Mouse (Mus musculus): ENCODE data around the gene Taf6. TPM values are rescaled to one million over a fixed set of nuclear protein-coding genes. Genes with fewer than 3 reads are reported as not detected.

Gene Taf6
- total RNA-seq, 4 experiments from 2014 or later: 33.9 to 42.1 (median 36.6) TPM

DNA sequence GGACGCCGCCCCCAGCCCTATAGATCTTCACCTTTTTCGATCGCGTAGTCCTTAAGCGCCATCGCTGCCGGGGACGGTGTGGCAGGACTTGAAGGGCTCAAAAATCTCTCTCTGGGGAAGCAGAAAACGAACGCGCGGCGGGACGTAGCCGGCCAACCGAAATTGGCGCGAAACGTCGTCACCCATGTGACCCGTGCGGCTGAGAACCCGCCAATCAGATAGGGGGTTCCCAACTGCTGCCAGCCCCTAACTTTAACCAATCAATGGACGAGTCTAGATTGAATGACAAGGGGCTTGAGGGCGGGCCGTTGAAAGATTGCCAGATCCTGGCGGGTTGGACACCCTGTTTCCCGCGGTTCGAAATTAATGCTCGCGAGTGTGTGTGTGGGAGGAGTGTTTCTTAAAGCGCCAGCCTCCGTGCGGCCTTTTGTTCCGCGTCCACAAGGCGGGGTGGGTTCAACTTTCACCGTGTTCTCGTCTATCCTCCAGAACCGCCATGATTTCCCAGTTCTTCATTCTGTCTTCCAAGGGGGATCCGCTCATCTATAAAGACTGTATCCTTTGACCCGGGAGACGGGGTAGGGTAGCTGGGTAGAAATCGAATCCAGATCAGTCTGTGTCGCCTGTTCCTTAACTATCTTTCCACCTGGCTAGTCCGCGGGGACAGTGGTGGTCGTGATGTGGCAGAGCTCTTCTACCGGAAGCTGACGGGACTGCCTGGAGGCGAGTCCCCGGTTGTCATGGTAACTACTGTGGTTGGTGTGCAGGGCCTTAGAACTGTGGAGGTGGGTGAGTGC is 15.4 kb downstream of the Taf6 start, which contains the start of the genes Ap4m1 and Mcm7:
Gene Ap4m1, plus strand, starts transcription at position 308 of the 797 bp plus-strand sequence.
Gene Mcm7, minus strand, starts transcription at position 728 of the 797 bp plus-strand sequence.
- peak; percentile 97 to 98 for DNase-seq (ENCODE audit: low spot score in 2 of 2)

GRCm38 (mm10) chr5:138170936-138171561 is 16.2 kb downstream of the Taf6 start:
- peak; percentile 89 to 94 for DNase-seq (ENCODE audit: low spot score in 2 of 2)

GRCm38 (mm10) chr5:138165594-138165993 is 21.7 kb downstream of the Taf6 start:
- DNase-seq (ENCODE audit: low spot score in 2 of 2): no peak

DNA sequence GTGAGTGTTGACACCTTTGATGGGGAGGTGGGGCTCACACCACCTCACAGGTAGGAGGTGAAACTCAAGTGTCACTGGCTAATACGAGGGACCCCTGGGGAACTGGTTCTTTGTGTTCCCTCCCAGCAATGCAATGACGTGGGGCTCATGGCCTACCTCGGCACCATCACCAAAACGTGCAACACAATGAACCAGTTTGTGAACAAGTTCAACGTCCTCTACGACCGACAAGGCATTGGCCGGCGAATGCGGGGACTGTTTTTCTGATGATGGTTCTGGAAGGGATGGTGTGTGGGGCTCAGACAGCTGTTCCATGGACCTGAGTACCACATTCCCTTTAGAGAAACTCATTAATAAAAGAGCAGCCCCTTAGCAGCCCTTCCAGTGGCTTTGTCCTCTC is 23.6 kb downstream of the Taf6 start:
- DNase-seq (ENCODE audit: low spot score in 2 of 2): no peak

- DNase-seq (ENCODE audit: low spot score in 2 of 2): no peak
These were observed 24.2 kb downstream of the Taf6 start for GRCm38 (mm10) chr5:138163046-138163445.

GRCm38 (mm10) chr5:138160842-138161665 is 26.2 kb downstream of the Taf6 start, which contains the start of gene Cops6:
Gene Cops6, plus strand, starts transcription at chr5:138161071.
- DNase-seq (ENCODE audit: low spot score in 2 of 2): peak; percentile 84 to 87

DNA sequence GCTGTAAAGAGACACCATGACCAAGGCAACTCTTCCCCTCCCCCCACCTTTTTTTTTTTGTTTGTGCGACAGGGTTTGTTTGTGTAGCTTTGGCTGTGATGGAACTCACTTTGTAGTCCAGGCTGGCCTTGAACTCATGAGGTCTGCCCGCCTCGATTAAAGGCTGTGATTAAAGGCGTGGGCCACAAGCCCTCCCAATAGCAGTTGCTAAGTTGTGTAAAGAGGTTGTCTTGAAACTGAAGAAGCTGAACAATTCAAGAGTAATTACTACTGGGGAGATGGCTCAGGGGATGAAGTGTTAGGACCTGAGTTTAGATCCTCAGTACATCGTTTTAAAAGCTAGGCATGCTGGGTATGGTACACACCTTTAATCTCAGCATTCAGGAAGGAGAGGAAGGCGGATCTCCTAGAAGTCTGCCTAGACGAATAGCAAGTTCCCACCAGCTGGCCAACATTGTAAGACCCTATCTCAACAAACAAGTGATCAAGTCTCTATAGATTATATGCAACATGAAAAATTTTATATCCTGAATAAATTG is 27.0 kb downstream of the Taf6 start:
- DNase-seq (ENCODE audit: low spot score in 2 of 2): no peak

GRCm38 (mm10) chr5:138155443-138155976 is 31.7 kb downstream of the Taf6 start, which contains the start of gene Zfp113:
Gene Zfp113, minus strand, starts transcription at chr5:138155744.
- peak; percentile 75 to 82 for DNase-seq (ENCODE audit: low spot score in 2 of 2)

DNA sequence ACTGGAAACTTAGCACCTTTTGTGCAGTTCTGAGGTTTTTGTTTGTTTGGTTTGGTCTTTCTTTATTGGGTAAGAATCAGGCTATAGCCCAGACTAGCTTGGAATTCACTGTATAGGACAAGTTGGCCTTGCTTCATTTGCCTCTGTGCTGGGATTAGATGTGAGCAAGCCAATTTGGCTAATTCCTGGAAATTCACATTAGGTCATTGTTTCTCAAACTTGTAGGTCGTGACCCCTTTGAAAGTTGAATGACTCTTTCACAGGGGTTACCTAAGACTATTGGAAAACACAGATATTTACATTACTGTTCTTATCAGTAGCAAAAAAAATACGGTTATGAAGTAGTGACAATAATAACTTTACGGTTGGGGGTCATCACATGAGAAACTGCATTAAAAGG is 32.9 kb downstream of the Taf6 start:
- no peak for DNase-seq (ENCODE audit: low spot score in 2 of 2)

DNA sequence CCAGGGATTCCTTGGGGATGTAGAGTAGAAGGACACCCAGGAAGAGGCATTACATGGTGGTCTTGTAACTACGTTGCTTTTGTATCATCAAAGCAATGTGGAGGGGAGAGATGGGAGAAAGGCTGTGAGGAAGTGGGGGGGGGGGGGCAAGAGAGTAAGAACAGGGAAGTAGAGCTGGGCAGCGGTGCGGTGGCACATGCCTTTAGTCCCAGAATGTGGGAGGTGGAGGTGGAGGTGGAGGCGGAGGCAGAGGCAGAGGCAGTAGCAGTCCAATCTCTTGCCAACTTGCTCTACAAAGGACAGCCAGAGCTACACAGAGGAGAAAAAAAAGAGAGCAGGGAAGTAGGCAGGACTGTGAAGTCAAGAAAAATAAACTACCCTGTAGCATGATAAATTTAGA is 48.7 kb downstream of the Taf6 start:
- no peak for DNase-seq (ENCODE audit: low spot score in 2 of 2)

GRCm38 (mm10) chr5:138137935-138138549 is 49.2 kb downstream of the Taf6 start:
- no peak for DNase-seq (ENCODE audit: low spot score in 2 of 2)

- no peak for DNase-seq (ENCODE audit: low spot score in 2 of 2)
These were observed 50.0 kb downstream of the Taf6 start for GRCm38 (mm10) chr5:138137257-138137656.

- DNase-seq (ENCODE audit: low spot score in 2 of 2): no peak
These were observed 54.7 kb downstream of the Taf6 start for GRCm38 (mm10) chr5:138132425-138133064.

Small RNA genes lying within 50 kb of the gene (microRNA-seq; reads per million reads assigned to microRNA genes)
- 446 reads per million, percentile 72 among the genes with 10 or more reads in this experiment for gene Mir106b
- gene Mir25: 218 reads per million, percentile 63 among the genes with 10 or more reads in this experiment
- 2,237 reads per million, percentile 86 among the genes with 10 or more reads in this experiment for gene Mir93

Other genes starting within 250 kb of the Taf6 start
- gene Gjc3, start 224.4 kb downstream of the Taf6 start, total RNA-seq (2022): under 1 TPM; 0.17 to 0.51 (median 0.36) TPM
- under 1 TPM in 1 of 4 experiments, not detected in 3; 0.43 TPM for gene Azgp1, start 205.9 kb downstream of the Taf6 start, total RNA-seq (2022)
- gene Smok3a, start 166.2 kb downstream of the Taf6 start, total RNA-seq (2022): not detected
- not detected for gene Smok3b, start 166.0 kb downstream of the Taf6 start, total RNA-seq (2022)
- gene Smok3c, start 134.3 kb downstream of the Taf6 start, total RNA-seq (2022): not detected
- gene Zkscan1, start 102.4 kb downstream of the Taf6 start, total RNA-seq (2022): 10 to 100 TPM in 3 of 4 experiments, 1 to 10 TPM in 1; 9.6 to 11.6 (median 10.6) TPM
- gene Zscan21, start 70.5 kb downstream of the Taf6 start, total RNA-seq (2022): 10 to 100 TPM; 14.3 to 17.0 (median 15.2) TPM
- 1 to 10 TPM; 4.8 to 6.6 (median 5.3) TPM for gene Zfp113, start 31.7 kb downstream of the Taf6 start, total RNA-seq (2022)
- 100 to 1,000 TPM; 107 to 117 (median 110) TPM for gene Cops6, start 26.4 kb downstream of the Taf6 start, total RNA-seq (2022)
- 10 to 100 TPM in 1 of 4 experiments, 1 to 10 TPM in 3; 7.2 to 10.6 (median 7.5) TPM for gene Ap4m1, start 15.4 kb downstream of the Taf6 start, total RNA-seq (2022)
- gene Mcm7, start 15.0 kb downstream of the Taf6 start, total RNA-seq (2022): 1 to 10 TPM; 6.1 to 8.2 (median 6.8) TPM
- gene Cnpy4, start within 50 bp of the Taf6 start, total RNA-seq (2022): 1 to 10 TPM; 1.9 to 3.6 (median 2.2) TPM
- 1 to 10 TPM; 1.5 to 2.3 (median 1.8) TPM for gene Mblac1, start 6.9 kb upstream of the Taf6 start, total RNA-seq (2022)
- under 1 TPM; 0.12 to 0.38 (median 0.19) TPM for gene Nxpe5, start 38.4 kb upstream of the Taf6 start, total RNA-seq (2022)
- gene Lamtor4, start 68.0 kb upstream of the Taf6 start, total RNA-seq (2022): 10 to 100 TPM; 51.1 to 57.2 (median 53.1) TPM
- gene BC037034, start 76.6 kb upstream of the Taf6 start, total RNA-seq (2022): 1 to 10 TPM; 1.4 to 3.0 (median 2.3) TPM
- under 1 TPM in 1 of 4 experiments, not detected in 3; 0.16 TPM for gene Gal3st4, start 85.4 kb upstream of the Taf6 start, total RNA-seq (2022)
- not detected for gene Gm43720, start 92.5 kb upstream of the Taf6 start, total RNA-seq (2022)
- gene Gpc2, start 92.6 kb upstream of the Taf6 start, total RNA-seq (2022): under 1 TPM in 2 of 4 experiments, not detected in 2; 0.10 to 0.22 TPM
- gene Stag3, start 92.8 kb upstream of the Taf6 start, total RNA-seq (2022): not detected
- gene Pvrig, start 154.5 kb upstream of the Taf6 start, total RNA-seq (2022): not detected